8 mouse cellular contexts compared by ENCODE assay signal in genomic region chrX:168659803-168660202, GRCm38 (mm10). TPM values are rescaled to one million over a fixed set of nuclear protein-coding genes. Genes with fewer than 3 reads are reported as not detected.
DNase-seq lines count a peak whose midpoint lies in the region; ATAC-seq and TF ChIP-seq lines count a peak whose summit lies in the region.
"Not testable (repeated sequence)": the region's sequence is repeated elsewhere in the genome, so short reads cannot be mapped to it uniquely, and the experiment has no call there.

No protein-coding gene starts in this region.

- peak; percentile 45 for DNase-seq in adipocyte (ENCODE audit: low spot score)
- peak; percentile 63 for DNase-seq in hindbrain, embryonic 14.5 days (ENCODE audit: low spot score)
- peak; percentile 15 to 43 for DNase-seq in left cerebral cortex, postnatal 25 days (ENCODE audit: low spot score in 2 of 2)
- DNase-seq in thymus, postnatal 0 days (ENCODE audit: low spot score) = peak; percentile 26

- H3K4me1 ChIP-seq in cortical plate, adult 2 months (ENCODE audit: control insufficient read depth, insufficient read depth, low read length); forebrain, embryonic 16.5 days (replicated peaks; ENCODE audit: control insufficient read depth, insufficient read depth, low read length); hindbrain, embryonic 14.5 days (replicated peaks; ENCODE audit: control insufficient read depth, insufficient read depth, low read length): not testable (repeated sequence)

- H3K9me3 ChIP-seq in forebrain, embryonic 16.5 days (ENCODE audit: control insufficient read depth, low read length); hindbrain, embryonic 14.5 days (ENCODE audit: control insufficient read depth, low read length): not testable (repeated sequence)

- H3K4me3 ChIP-seq in cortical plate, adult 2 months (ENCODE audit: insufficient read depth, low read length); forebrain, embryonic 16.5 days (replicated peaks; ENCODE audit: low read length); hindbrain, embryonic 14.5 days (replicated peaks; ENCODE audit: low read length): not testable (repeated sequence)

- peak; percentile 11; the same call in 1 of the 2 replicates for TF ChIP-seq CTCF in cortical plate, adult 2 months (IDR thresholded peaks at IDR 0.05; ENCODE audit: extremely low read depth, insufficient read depth, low read length)

- H3K27me3 ChIP-seq in forebrain, embryonic 16.5 days (replicated peaks; ENCODE audit: control insufficient read depth, insufficient read depth, low read length); hindbrain, embryonic 14.5 days (ENCODE audit: control insufficient read depth, insufficient read depth, low read length): not testable (repeated sequence)

- WGBS in forebrain, embryonic 16.5 days = 56% methylated on average over 4 of the region's 4 CpGs
- 64% methylated on average over 4 of the region's 4 CpGs for WGBS in hindbrain, embryonic 14.5 days

- intact Hi-C loops in left cerebral cortex, postnatal 25 days (cut with DNase I) = loop anchor here (5.0 kb wide), 1 partner anchor 272 kb away; no protein-coding TSS in a partner anchor

- H3K36me3 ChIP-seq in forebrain, embryonic 16.5 days (ENCODE audit: control insufficient read depth, insufficient read depth) = not testable (repeated sequence)
- H3K36me3 ChIP-seq in hindbrain, embryonic 14.5 days (replicated peaks; ENCODE audit: control insufficient read depth, insufficient read depth) = peaks cover 12% of the 10 kb centered on the region

- not testable (repeated sequence) for H3K4me2 ChIP-seq in forebrain, embryonic 16.5 days (ENCODE audit: low read length); hindbrain, embryonic 14.5 days (replicated peaks)

- not testable (repeated sequence) for H3K9ac ChIP-seq in forebrain, embryonic 16.5 days (replicated peaks; ENCODE audit: low read depth, low read length); hindbrain, embryonic 14.5 days

- not testable (repeated sequence) for H3K27ac ChIP-seq in cortical plate, adult 2 months (ENCODE audit: insufficient read depth, low read length); forebrain, embryonic 16.5 days (ENCODE audit: low read length); hindbrain, embryonic 14.5 days

- not testable (repeated sequence) for TF ChIP-seq POLR2A in cortical plate, adult 2 months (IDR thresholded peaks at IDR 0.05; ENCODE audit: extremely low read depth, insufficient read depth, low read length)

- peak; percentile 67 for ATAC-seq in CD4-positive, CD25-positive, alpha-beta regulatory T cell, adult 4 months
- peak; percentile 67 for ATAC-seq in forebrain, embryonic 16.5 days
- not testable (repeated sequence) for ATAC-seq in hindbrain, embryonic 14.5 days (ENCODE audit: low FRiP score)
- peak; percentile 85; the same call in 1 of the 2 replicates for ATAC-seq in megakaryocyte-erythroid progenitor cell, adult 5-6 weeks (replicated peaks; ENCODE audit: low FRiP score, low TSS enrichment, poor library complexity, severe bottlenecking)

RNA-seq across cellular contexts. Expression of gene Msl3, which starts 13.9 kb away (rescaled TPM):
- polyA plus RNA-seq in CD4-positive, CD25-positive, alpha-beta regulatory T cell, adult 4 months (2017; shearing (Covaris generic)) = 10 to 100 TPM; 39.3 to 40.3 TPM
- 19.9 and 20.8 TPM in 2 replicates for polyA plus RNA-seq in cortical plate, adult 2 months (2012; rRNA removed)
- polyA plus RNA-seq in forebrain, embryonic 16.5 days (2015; fragmentation: Nextera tagmentation; extraction: Ambion mirVana) = 21.0 and 25.9 TPM in 2 replicates
- 19.9 and 22.3 TPM in 2 replicates for polyA plus RNA-seq in hindbrain, embryonic 14.5 days (2014; fragmentation: Nextera tagmentation; extraction: Ambion mirVana)
- 10 to 100 TPM; 22.9 to 25.7 TPM for total RNA-seq in left cerebral cortex, postnatal 25 days (2021)
- 45.3 and 49.6 TPM in 2 replicates for total RNA-seq in megakaryocyte-erythroid progenitor cell, adult 5-6 weeks (2014; fragmentation: Nextera tagmentation)
- total RNA-seq in megakaryocyte-erythroid progenitor cell, adult 5-6 weeks (2017) = 118 and 131 TPM in 2 replicates
- 41.7 and 42.1 TPM in 2 replicates for polyA plus RNA-seq in thymus, postnatal 0 days (2015; fragmentation: Nextera tagmentation; extraction: Ambion mirVana)
